Mouse (Mus musculus): ENCODE data around the gene Nufip2.
"Not testable (repeated sequence)": the region's sequence is repeated elsewhere in the genome, so short reads cannot be mapped to it uniquely, and the experiment has no call there.

The Nufip2 gene

GRCm38 (mm10) chr11:77685383-77686265 lies at the start of gene Nufip2:
Gene Nufip2, plus strand, starts transcription at chr11:77686155.
- DNase-seq (ENCODE audit: low spot score in 2 of 2) = peak; percentile 99

- DNase-seq (ENCODE audit: low spot score in 2 of 2) = no peak
These were observed 44.6 kb upstream of the Nufip2 start for GRCm38 (mm10) chr11:77641390-77641789.

DNA sequence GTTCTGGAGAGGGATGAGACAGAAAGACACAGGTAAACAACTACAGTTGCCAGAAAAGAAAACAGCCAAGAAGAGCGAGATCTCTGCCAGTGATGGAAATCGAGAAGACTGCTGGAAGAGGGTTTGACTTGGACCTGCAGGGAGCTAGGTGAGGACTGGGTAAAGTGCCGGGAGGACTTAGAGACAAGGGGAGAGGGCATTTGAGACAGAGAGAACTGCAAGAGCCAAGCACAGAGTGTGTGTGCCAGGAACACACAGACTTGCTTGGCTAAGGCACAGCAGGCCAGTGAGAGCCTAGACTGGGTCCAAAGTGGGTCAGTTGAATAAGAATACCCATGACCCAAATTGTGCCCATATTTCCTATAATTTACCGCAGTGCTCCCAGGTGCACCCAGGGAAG lies 40.5 kb upstream of the Nufip2 start:
- no peak for DNase-seq (ENCODE audit: low spot score in 2 of 2)

DNA sequence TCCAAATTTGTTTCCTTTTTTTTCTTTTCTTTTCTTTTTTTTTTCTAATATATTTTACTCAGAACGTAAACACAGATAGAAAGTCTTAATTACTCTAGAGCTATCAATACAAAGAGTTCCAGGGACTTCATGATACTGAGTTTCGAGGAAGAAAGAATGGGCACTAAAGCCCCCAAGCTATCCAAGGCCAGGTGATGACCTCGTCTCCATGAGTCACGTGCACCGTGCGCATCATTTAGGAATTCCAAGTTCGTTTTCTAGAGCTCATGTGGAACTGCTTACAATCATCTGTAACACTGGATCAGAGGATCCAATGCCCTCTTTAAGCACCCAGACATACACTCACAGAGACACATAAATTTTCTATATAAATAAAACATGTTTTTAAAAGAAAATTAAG lies 37.1 kb upstream of the Nufip2 start:
- DNase-seq (ENCODE audit: low spot score in 2 of 2) = no peak

DNA sequence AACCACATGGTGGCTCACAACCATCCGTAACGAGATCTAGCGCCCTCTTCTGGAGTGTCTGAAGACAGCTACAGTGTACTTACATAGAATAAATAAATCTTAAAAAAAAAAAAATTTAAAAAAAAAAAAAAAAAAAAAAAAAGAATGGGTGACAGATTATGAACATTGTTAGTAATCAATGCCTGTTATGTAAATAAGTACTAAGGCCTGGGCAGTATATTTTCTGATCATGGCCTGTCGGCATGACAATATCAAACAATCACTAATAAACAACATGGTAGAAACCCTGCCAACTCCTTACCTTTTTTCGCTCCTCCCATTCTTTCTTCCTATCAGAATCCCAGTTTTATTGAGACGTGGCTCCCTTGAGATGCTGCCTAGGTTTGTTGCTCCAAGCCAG lies 33.5 kb upstream of the Nufip2 start:
- DNase-seq (ENCODE audit: low spot score in 2 of 2) = no peak

GRCm38 (mm10) chr11:77653406-77654190 lies 32.4 kb upstream of the Nufip2 start:
- DNase-seq (ENCODE audit: low spot score in 2 of 2) = not testable (repeated sequence)

DNA sequence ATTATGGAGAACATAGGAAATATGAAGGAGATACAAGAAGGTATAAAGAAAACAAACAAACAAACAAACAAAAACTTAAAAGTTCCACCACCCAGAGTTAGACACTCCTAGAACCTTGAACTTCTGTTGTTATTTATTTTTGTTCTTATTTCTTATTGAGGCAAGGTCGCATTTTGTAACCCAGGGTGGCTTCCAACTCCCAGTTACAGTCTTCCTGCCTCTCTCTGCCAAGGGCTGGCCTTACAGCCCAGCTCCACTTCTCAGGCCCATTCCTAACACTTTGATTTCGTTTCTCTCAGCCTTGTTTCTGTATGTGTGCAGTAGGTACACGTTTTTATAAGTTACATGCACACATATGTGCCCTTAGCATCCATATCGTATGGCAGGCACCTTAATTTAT lies 26.0 kb upstream of the Nufip2 start:
- no peak for DNase-seq (ENCODE audit: low spot score in 2 of 2)

DNA sequence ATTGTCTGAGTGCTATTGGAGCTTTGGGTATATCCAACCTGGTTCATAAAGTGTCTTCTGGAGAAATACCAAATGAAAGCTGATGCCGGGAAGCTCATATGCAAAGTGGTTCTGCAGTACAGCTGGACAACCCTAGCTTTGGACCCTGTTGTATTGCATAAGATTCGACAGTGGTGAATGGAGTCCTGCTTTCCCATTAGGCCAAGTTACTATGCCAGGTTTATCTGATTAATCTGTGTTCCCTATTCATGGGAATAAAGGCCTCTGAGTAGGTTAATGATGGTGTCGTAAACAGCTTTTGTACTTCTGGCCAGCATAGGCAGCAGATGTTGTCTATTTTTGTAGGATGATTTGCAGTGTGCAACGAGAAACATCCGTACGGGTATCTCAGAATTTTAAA lies 22.3 kb upstream of the Nufip2 start:
- DNase-seq (ENCODE audit: low spot score in 2 of 2) = no peak

- DNase-seq (ENCODE audit: low spot score in 2 of 2) = no peak
These were observed 21.9 kb upstream of the Nufip2 start for GRCm38 (mm10) chr11:77664046-77664445.

- not testable (repeated sequence) for DNase-seq (ENCODE audit: low spot score in 2 of 2)
These were observed 20.6 kb upstream of the Nufip2 start for GRCm38 (mm10) chr11:77665384-77665783.

GRCm38 (mm10) chr11:77666766-77667165 lies 19.2 kb upstream of the Nufip2 start:
- DNase-seq (ENCODE audit: low spot score in 2 of 2) = not testable (repeated sequence)

GRCm38 (mm10) chr11:77672746-77673145 lies 13.2 kb upstream of the Nufip2 start:
- DNase-seq (ENCODE audit: low spot score in 2 of 2) = no peak

- DNase-seq (ENCODE audit: low spot score in 2 of 2) = no peak
These were observed 12.4 kb upstream of the Nufip2 start for GRCm38 (mm10) chr11:77673428-77673991.

- no peak for DNase-seq (ENCODE audit: low spot score in 2 of 2)
These were observed 5.9 kb upstream of the Nufip2 start for GRCm38 (mm10) chr11:77680018-77680417.

DNA sequence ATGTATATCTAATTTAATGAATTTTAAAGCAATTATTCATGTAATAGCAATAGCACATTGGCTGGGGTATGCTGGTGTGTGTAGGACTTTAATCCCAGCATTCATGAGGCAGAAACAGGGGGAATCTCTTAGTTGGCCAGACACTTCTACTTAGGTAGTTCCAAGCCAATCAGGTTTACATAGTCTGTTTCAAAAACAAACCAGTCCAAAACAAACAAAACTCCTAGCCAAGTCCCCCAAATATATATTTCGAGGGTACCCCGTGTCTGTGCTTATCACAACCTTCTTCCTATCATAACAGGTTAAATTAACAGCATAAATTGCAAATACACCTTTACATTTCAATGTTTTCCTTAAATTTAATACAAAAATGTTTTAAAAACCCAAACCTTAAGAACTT lies 1.1 kb upstream of the Nufip2 start:
- DNase-seq (ENCODE audit: low spot score in 2 of 2) = no peak

DNA sequence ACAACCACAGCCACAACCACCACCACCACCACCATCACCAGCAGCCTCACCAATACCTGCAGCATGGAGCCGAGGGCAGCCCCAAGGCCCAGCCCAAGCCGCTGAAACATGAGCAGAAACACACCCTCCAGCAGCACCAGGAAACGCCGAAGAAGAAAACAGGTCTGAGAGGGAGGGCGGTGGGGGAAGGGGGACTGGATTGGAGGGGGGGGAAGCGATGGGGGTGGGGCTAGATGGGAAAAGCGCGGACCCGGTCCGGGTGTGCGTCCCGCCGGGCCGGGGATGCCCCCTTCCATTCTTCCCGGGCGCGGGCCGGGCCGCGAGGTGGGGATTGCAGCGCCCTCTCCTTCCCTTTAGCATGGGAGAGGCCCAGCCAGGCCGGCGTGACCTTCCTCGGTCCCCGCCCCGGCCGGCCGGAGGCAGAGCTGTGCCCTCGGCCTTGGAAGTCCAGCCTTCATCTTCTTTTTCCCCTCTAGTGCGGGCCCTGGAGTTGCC lies 438 bp downstream of the Nufip2 start:
- DNase-seq (ENCODE audit: low spot score in 2 of 2) = peak; percentile 39 to 62

GRCm38 (mm10) chr11:77686841-77687540 lies 1.0 kb downstream of the Nufip2 start:
- DNase-seq (ENCODE audit: low spot score in 2 of 2) = peak; percentile 64 to 68

GRCm38 (mm10) chr11:77687541-77688131 lies 1.7 kb downstream of the Nufip2 start:
- peak; percentile 54 to 61 for DNase-seq (ENCODE audit: low spot score in 2 of 2)

GRCm38 (mm10) chr11:77693026-77693425 lies 7.1 kb downstream of the Nufip2 start:
- DNase-seq (ENCODE audit: low spot score in 2 of 2) = no peak

GRCm38 (mm10) chr11:77697232-77697631 lies 11.3 kb downstream of the Nufip2 start:
- no peak for DNase-seq (ENCODE audit: low spot score in 2 of 2)

DNA sequence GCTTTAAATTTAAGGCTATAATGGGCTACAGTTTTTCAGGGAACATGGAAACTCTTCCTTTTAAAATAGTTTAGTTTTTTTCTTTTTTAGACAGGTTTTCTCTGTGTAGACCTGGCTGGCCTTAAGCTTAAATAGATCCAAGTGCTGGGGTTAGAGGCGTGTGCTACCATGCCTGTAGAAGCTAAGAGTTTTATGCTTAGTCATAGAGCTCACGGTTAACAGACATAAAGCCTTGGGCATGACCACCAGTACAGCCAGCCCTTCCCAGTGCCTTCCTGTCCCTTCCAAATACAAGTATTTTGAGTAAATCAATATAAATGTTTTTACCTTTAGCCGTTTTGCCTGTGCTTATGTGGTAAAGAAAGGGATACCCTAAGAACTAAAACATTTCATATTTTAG lies 20.0 kb downstream of the Nufip2 start:
- DNase-seq (ENCODE audit: low spot score in 2 of 2) = no peak

Measured in urinary bladder, postnatal 4 days (tissue).